Mouse (Mus musculus): ENCODE data around the gene Lin7a. TPM values are rescaled to one million over a fixed set of nuclear protein-coding genes. Genes with fewer than 3 reads are reported as not detected.

Gene Lin7a
- polyA plus RNA-seq, 1 experiment = 0.48 TPM

DNA sequence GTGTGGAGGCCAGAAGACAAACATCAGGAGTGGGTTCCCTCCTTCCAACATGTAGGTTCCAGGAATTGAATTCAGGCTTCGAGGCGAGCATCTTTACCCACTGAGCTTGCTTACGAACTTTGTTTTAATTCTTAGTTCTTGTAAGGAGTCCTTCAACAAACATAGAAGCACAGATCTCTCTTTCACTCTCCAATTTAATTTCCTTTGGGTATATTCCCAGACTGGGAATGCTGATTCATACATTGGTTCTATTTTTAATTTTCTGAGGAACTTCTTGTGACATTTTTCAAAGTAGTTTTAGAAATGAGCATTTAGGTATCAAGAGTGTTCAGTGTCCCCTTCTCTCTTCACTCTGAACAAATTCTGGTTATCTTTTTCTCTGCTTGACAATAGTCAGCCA, 68.0 kb downstream of the Lin7a start:
- no peaks in the 10 kb centered on the region for H3K27me3 ChIP-seq (ENCODE audit: control insufficient read depth, insufficient read depth, insufficient read length)
- H3ac ChIP-seq (ENCODE audit: control insufficient read depth, insufficient read length) = no peak overlapping the region
- H3K36me3 ChIP-seq (ENCODE audit: control insufficient read depth, insufficient read depth) = no peaks in the 10 kb centered on the region
- no peak overlapping the region for H3K4me3 ChIP-seq
- no peak for TF ChIP-seq TCF3 (IDR thresholded peaks at IDR 0.05; ENCODE audit: insufficient read length, low read depth)
- no peaks in the 10 kb centered on the region for H3K79me2 ChIP-seq (ENCODE audit: control insufficient read depth, insufficient read depth)
- no peak overlapping the region for H3K4me2 ChIP-seq (ENCODE audit: low read depth)

DNA sequence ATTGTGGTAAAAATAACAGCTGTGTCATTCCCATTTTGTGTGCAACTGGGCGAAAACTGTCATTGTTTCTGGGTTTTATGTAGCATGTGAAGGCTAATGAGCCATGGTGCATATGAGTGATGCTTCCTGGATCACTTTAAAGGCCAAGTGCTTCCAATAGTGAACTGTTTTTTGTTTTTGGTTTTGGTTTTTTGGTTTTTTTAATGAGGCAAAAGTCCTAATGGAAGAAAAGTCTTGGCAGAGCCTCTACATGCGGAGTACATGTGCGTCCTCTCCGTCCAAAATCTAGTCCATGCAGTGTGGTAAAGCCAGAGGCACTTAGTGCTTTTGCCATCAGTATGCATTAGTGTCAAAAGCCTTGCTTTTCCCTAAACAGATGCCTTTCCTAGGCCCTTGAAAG, 69.7 kb downstream of the Lin7a start:
- Histone ChIP-seq H3K4me2 (ENCODE audit: low read depth) (no peak overlapping the region), H3K4me3 (no peak overlapping the region), H3ac (ENCODE audit: control insufficient read depth, insufficient read length) (no peak overlapping the region), H3K79me2 (ENCODE audit: control insufficient read depth, insufficient read depth) (no peaks in the 10 kb centered on the region), H3K36me3 (ENCODE audit: control insufficient read depth, insufficient read depth) (no peaks in the 10 kb centered on the region), H3K27me3 (ENCODE audit: control insufficient read depth, insufficient read depth, insufficient read length) (no peaks in the 10 kb centered on the region)
- TF ChIP-seq E2F4 (IDR thresholded peaks at IDR 0.05; ENCODE audit: insufficient read depth) (no peak), REST (IDR thresholded peaks at IDR 0.05; ENCODE audit: insufficient read depth, insufficient read length) (no peak), CEBPB (IDR thresholded peaks at IDR 0.05; ENCODE audit: insufficient read depth, poor library complexity, severe bottlenecking) (no peak), MAX (IDR thresholded peaks at IDR 0.05; ENCODE audit: low read depth) (no peak), TCF12 (IDR thresholded peaks at IDR 0.05; ENCODE audit: insufficient read depth, poor library complexity, severe bottlenecking) (no peak), USF1 (IDR thresholded peaks at IDR 0.05; ENCODE audit: low read depth) (no peak), POLR2A (IDR thresholded peaks at IDR 0.05; ENCODE audit: insufficient read length, low read depth) (no peak), MYOG (IDR thresholded peaks at IDR 0.05; ENCODE audit: control insufficient read depth in 1 of 3, insufficient read depth in 1 of 3, insufficient read length in 2 of 3, low read depth in 2 of 3) (no peak), TCF3 (IDR thresholded peaks at IDR 0.05; ENCODE audit: insufficient read length, low read depth) (no peak)

DNA sequence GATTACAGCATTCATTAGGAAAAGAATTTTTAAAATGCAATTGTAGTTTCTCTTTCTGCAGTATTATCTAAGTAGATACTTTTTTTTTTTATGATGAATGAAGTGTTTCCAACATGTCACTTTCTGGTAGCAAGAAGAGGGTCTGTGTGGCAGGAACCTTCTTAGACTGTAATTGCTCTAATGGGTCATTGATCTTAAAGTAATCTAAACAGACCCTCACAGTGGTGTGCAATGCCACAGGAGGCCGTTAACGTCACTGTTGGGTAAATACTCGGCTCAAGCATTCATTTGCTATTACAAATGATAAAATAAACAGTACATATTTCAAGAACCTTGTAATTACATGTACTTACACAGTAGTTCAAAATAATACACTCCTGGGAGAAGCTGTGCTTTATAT, 72.7 kb downstream of the Lin7a start:
- Histone ChIP-seq H3K79me2 (ENCODE audit: control insufficient read depth, insufficient read depth) (no peaks in the 10 kb centered on the region), H3K27me3 (ENCODE audit: control insufficient read depth, insufficient read depth, insufficient read length) (no peaks in the 10 kb centered on the region), H3K4me2 (ENCODE audit: low read depth) (no peak overlapping the region), H3ac (ENCODE audit: control insufficient read depth, insufficient read length) (no peak overlapping the region), H3K36me3 (ENCODE audit: control insufficient read depth, insufficient read depth) (no peaks in the 10 kb centered on the region), H3K4me3 (no peak overlapping the region)
- TF ChIP-seq SRF (IDR thresholded peaks at IDR 0.05; ENCODE audit: control insufficient read depth, insufficient read length, low read depth) = no peak

DNA sequence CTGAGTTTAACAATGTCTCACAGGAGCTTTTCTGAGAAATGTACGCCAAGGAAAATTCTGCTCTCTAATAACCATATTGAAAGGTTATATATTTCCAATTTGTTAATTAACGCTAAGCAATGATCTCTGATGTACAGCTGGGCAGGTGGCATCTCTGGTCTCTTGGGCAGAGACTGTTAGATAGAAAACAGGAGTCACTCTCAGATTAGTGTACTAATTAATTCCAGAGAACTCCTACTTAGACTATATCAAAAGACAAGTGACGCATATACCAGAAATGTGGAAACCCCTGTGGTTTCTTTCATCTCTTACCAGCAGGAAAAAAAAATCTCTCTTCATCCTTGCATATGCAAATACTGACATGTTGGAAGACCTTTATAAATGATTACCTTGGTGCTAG, 76.4 kb downstream of the Lin7a start:
- TF ChIP-seq POLR2AphosphoS2 (IDR thresholded peaks at IDR 0.05; ENCODE audit: insufficient read length, low read depth) = no peak
- TF ChIP-seq MAX (IDR thresholded peaks at IDR 0.05; ENCODE audit: low read depth) = no peak
- no peak for TF ChIP-seq MYOG (IDR thresholded peaks at IDR 0.05; ENCODE audit: control insufficient read depth in 1 of 3, insufficient read depth in 1 of 3, insufficient read length in 2 of 3, low read depth in 2 of 3)
- no peak for TF ChIP-seq TCF3 (IDR thresholded peaks at IDR 0.05; ENCODE audit: insufficient read length, low read depth)
- TF ChIP-seq REST (IDR thresholded peaks at IDR 0.05; ENCODE audit: insufficient read depth, insufficient read length) = no peak
- no peak for TF ChIP-seq CEBPB (IDR thresholded peaks at IDR 0.05; ENCODE audit: insufficient read depth, poor library complexity, severe bottlenecking)
- no peak for TF ChIP-seq USF1 (IDR thresholded peaks at IDR 0.05; ENCODE audit: low read depth)
- TF ChIP-seq POLR2A (IDR thresholded peaks at IDR 0.05; ENCODE audit: insufficient read length, low read depth) = no peak
- H3K4me2 ChIP-seq (ENCODE audit: low read depth) = no peak overlapping the region

DNA sequence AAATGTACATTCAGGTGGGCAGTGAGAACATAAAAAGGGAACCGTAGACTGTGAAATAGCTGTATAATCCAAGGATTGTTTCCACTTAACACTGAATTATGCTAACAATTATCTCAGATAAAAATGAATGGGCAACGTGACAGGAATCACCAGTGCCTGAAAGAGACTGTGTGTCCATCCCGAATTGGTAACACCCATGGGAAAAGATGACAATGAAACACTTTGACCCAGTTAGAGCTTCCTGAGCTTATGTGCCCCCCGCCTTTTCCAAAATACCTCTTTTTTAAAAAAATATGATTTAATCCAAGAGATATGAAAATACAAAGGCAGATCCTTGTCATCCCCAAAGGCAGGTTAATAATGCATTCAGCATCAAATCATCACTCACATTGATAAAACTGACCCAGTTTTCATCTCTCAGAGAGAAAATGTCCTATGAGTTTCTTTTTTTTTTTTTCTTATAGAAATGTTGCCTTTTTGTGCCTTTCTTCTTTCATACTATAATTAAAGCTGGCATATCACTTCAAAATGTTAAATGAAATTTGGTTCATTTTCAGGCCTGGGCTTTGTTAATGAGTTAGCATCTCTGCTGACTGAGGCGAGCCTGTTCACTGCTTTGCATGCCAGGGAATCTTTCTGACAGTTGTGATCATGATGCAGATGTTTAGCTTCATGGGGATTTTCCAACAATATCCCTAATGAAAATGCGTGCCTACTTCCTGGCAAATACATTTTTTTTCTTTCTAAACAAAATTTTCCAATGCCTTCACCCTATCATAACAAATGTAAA, 80.4 kb downstream of the Lin7a start:
- H3K27me3 ChIP-seq (ENCODE audit: control insufficient read depth, insufficient read depth, insufficient read length) = no peaks in the 10 kb centered on the region
- H3K4me2 ChIP-seq (ENCODE audit: low read depth) = no peak overlapping the region
- no peaks in the 10 kb centered on the region for H3K79me2 ChIP-seq (ENCODE audit: control insufficient read depth, insufficient read depth)
- no peak overlapping the region for H3ac ChIP-seq (ENCODE audit: control insufficient read depth, insufficient read length)
- no peak overlapping the region for H3K4me3 ChIP-seq
- TF ChIP-seq USF1 (IDR thresholded peaks at IDR 0.05; ENCODE audit: low read depth) = no peak
- no peak for TF ChIP-seq MYOG (IDR thresholded peaks at IDR 0.05; ENCODE audit: control insufficient read depth in 1 of 3, insufficient read depth in 1 of 3, insufficient read length in 2 of 3, low read depth in 2 of 3)
- no peak for TF ChIP-seq POLR2AphosphoS2 (IDR thresholded peaks at IDR 0.05; ENCODE audit: insufficient read length, low read depth)
- TF ChIP-seq TCF3 (IDR thresholded peaks at IDR 0.05; ENCODE audit: insufficient read length, low read depth) = no peak
- no peak for TF ChIP-seq MAX (IDR thresholded peaks at IDR 0.05; ENCODE audit: low read depth)
- TF ChIP-seq E2F4 (IDR thresholded peaks at IDR 0.05; ENCODE audit: insufficient read depth) = no peak
- H3K36me3 ChIP-seq (ENCODE audit: control insufficient read depth, insufficient read depth) = no peaks in the 10 kb centered on the region

More for the DNA sequence above, 76.4 kb downstream of the Lin7a start:
- H3ac ChIP-seq (ENCODE audit: control insufficient read depth, insufficient read length) = no peak overlapping the region
- H3K4me3 ChIP-seq = no peak overlapping the region
- H3K79me2 ChIP-seq (ENCODE audit: control insufficient read depth, insufficient read depth) = no peaks in the 10 kb centered on the region
- H3K36me3 ChIP-seq (ENCODE audit: control insufficient read depth, insufficient read depth) = no peaks in the 10 kb centered on the region
- no peaks in the 10 kb centered on the region for H3K27me3 ChIP-seq (ENCODE audit: control insufficient read depth, insufficient read depth, insufficient read length)

GRCm38 (mm10) chr10:107353483-107353882, 82.0 kb downstream of the Lin7a start:
- Histone ChIP-seq H3K79me2 (ENCODE audit: control insufficient read depth, insufficient read depth) (no peaks in the 10 kb centered on the region), H3K4me2 (ENCODE audit: low read depth) (no peak overlapping the region), H3K4me3 (no peak overlapping the region), H3K36me3 (ENCODE audit: control insufficient read depth, insufficient read depth) (no peaks in the 10 kb centered on the region), H3K27me3 (ENCODE audit: control insufficient read depth, insufficient read depth, insufficient read length) (no peaks in the 10 kb centered on the region), H3ac (ENCODE audit: control insufficient read depth, insufficient read length) (no peak overlapping the region)
- no peak for TF ChIP-seq MAX (IDR thresholded peaks at IDR 0.05; ENCODE audit: low read depth)
- TF ChIP-seq REST (IDR thresholded peaks at IDR 0.05; ENCODE audit: insufficient read depth, insufficient read length) = no peak
- TF ChIP-seq TCF3 (IDR thresholded peaks at IDR 0.05; ENCODE audit: insufficient read length, low read depth) = no peak
- no peak for TF ChIP-seq MYOD1 (IDR thresholded peaks at IDR 0.05; ENCODE audit: control insufficient read depth in 1 of 3, insufficient read length in 2 of 3, low read depth in 2 of 3)
- no peak for TF ChIP-seq USF1 (IDR thresholded peaks at IDR 0.05; ENCODE audit: low read depth)
- no peak for TF ChIP-seq TCF12 (IDR thresholded peaks at IDR 0.05; ENCODE audit: insufficient read depth, poor library complexity, severe bottlenecking)
- TF ChIP-seq E2F4 (IDR thresholded peaks at IDR 0.05; ENCODE audit: insufficient read depth) = no peak
- no peak for TF ChIP-seq CEBPB (IDR thresholded peaks at IDR 0.05; ENCODE audit: insufficient read depth, poor library complexity, severe bottlenecking)
- TF ChIP-seq MYOG (IDR thresholded peaks at IDR 0.05; ENCODE audit: control insufficient read depth in 1 of 3, insufficient read depth in 1 of 3, insufficient read length in 2 of 3, low read depth in 2 of 3) = no peak

Measured in myocyte (in vitro differentiated cells).